Mouse (Mus musculus) liver, embryonic 14.5 days (tissue): Measurements from ENCODE around the gene Zbtb22. TPM values are rescaled to one million over a fixed set of nuclear protein-coding genes. Genes with fewer than 3 reads are reported as not detected.

ENCODE experiments used
- ATAC-seq: fragments of 200-750 bp; cut with Nextera tagmentation; 2 replicates; pipeline ENCODE4 v1.8.0; 2017; ENCODE audit warnings: moderate number of reproducible peaks, mild to moderate bottlenecking, moderate library complexity; ENCODE audit not compliant: insufficient read depth
- DNase-seq, 3 experiments: peaks; one replicate each; pipeline ENCODE4 v3.0.0-alpha.2; 2012 to 2013; ENCODE audit warnings: low read depth in 3 of 3, low spot score in 3 of 3
- H3K27ac ChIP-seq: fragments of 300-500 bp; sonication (generic); 2 replicates; pipeline ENCODE4 v1.5.1; 2014; ENCODE audit warnings: moderate library complexity, mild to moderate bottlenecking, control low read depth, inconsistent platforms
- H3K27me3 ChIP-seq: fragments of 300-500 bp; sonication (generic); 2 replicates; pipeline ENCODE4 v1.6.1; 2014; ENCODE audit warnings: mild to moderate bottlenecking, low read length, moderate library complexity; ENCODE audit not compliant: control insufficient read depth, insufficient read depth
- H3K36me3 ChIP-seq: fragments of 300-500 bp; sonication (generic); replicated peaks from 2 replicates; pipeline ENCODE4 v1.6.1; 2014; ENCODE audit warnings: low read depth; ENCODE audit not compliant: control insufficient read depth, insufficient read depth
- H3K4me1 ChIP-seq, 2 experiments: fragments of 200-500 bp in 1 of 2; fragments of 300-500 bp in 1 of 2; sonication (generic) in 1 of 2; replicated peaks; 2 replicates each; pipeline ENCODE4 v1.6.1; 2012 to 2014; ENCODE audit warnings: antibody characterized with exemption in 1 of 2, inconsistent platforms in 1 of 2, low read length in 1 of 2; ENCODE audit not compliant: control insufficient read depth in 2 of 2, insufficient read depth in 2 of 2
- H3K4me2 ChIP-seq: fragments of 300-500 bp; sonication (generic); 2 replicates; pipeline ENCODE4 v1.6.1; 2014; ENCODE audit warnings: low read depth, mild to moderate bottlenecking, control low read depth, moderate library complexity
- H3K4me3 ChIP-seq, 2 experiments: fragments of 200-500 bp in 1 of 2; fragments of 300-500 bp in 1 of 2; sonication (generic) in 1 of 2; 2 replicates each; pipeline ENCODE4 v1.5.1; 2012 to 2014; ENCODE audit warnings: low read depth in 2 of 2, low read length in 2 of 2, mild to moderate bottlenecking in 2 of 2, control low read depth in 1 of 2, inconsistent platforms in 1 of 2, moderate library complexity in 1 of 2; ENCODE audit not compliant: insufficient read depth in 1 of 2
- H3K9ac ChIP-seq: fragments of 300-500 bp; sonication (generic); replicated peaks from 2 replicates; pipeline ENCODE4 v1.6.1; 2014; ENCODE audit warnings: mild to moderate bottlenecking, control low read depth, moderate library complexity
- H3K9me3 ChIP-seq: fragments of 300-500 bp; sonication (generic); 2 replicates; pipeline ENCODE4 v1.6.1; 2016; ENCODE audit warnings: low read length, mixed read lengths; ENCODE audit not compliant: control insufficient read depth
- CTCF ChIP-seq: IDR thresholded peaks from 2 replicates; pipeline ENCODE4 v1.5.1; 2016; ENCODE audit warnings: antibody characterized with exemption, low read depth, control low read depth
- EP300 ChIP-seq: IDR thresholded peaks from 2 replicates; pipeline ENCODE4 v1.6.1; 2016; ENCODE audit warnings: antibody characterized with exemption, low read depth
- WGBS: fragments of 180-500 bp; shearing (Covaris S2); extraction: QIAGEN DNeasy Blood & Tissue Kit; methylation state at CpG from one replicate; pipeline ENCODE4 v1.1.7; 2014; ENCODE audit not compliant: insufficient replicate concordance; 5-methylcytosine and 5-hydroxymethylcytosine counted together
- polyA plus RNA-seq, 2 experiments: library from polyadenylated mRNA; depleted of rRNA in 1 of 2; stranded (reverse) in 1 of 2; unstranded in 1 of 2; fragments of >200 nt; fragmentation: Nextera tagmentation in 1 of 2; extraction: Ambion mirVana in 1 of 2; gene quantifications; 2 replicates each; pipeline versions ENCODE4 v1.2.1 to v1.2.3; 2012 to 2014

The Zbtb22 gene
- polyA plus RNA-seq, 2 experiments, result 4.8 to 12.1 TPM

- WGBS, result 1% methylated on average over 45 of the region's 45 CpGs
- no peaks in the 10 kb centered on the region for H3K27me3 ChIP-seq
- peak overlapping the region; percentile 83 for H3K27ac ChIP-seq
- no peak; the same call in 1 of the 2 replicates for TF ChIP-seq CTCF
- no peak for TF ChIP-seq EP300
- peak; percentile 9; the same call in 1 of the 2 replicates for ATAC-seq
- peak in 1 of 3 experiments; percentile 71 for DNase-seq
- peak overlapping the region; percentile 100 for H3K4me2 ChIP-seq
- H3K9ac ChIP-seq, result peak overlapping the region; percentile 79
- peak overlapping the region; percentile 74 to 88 for H3K4me3 ChIP-seq
- H3K4me1 ChIP-seq, result peaks cover 2 to 4% of the 10 kb centered on the region in 2 experiments; a peak in 2 of 4 replicates
- H3K9me3 ChIP-seq, result no peaks in the 10 kb centered on the region
- peaks cover 2% of the 10 kb centered on the region; the same call in 1 of the 2 replicates for H3K36me3 ChIP-seq
Measured at GRCm38 (mm10) chr17:33930280-33931158, 14.8 kb downstream of the Zbtb22 start.

- H3K9me3 ChIP-seq, result no peaks in the 10 kb centered on the region
- 46% methylated on average over 18 of the region's 18 CpGs for WGBS
- H3K36me3 ChIP-seq, result peaks cover 2% of the 10 kb centered on the region; the same call in 1 of the 2 replicates
- DNase-seq (no peak), ATAC-seq (no peak)
- no peak overlapping the region; the same call in 1 of the 2 replicates for H3K27ac ChIP-seq
- no peak overlapping the region; the same call in none of the 2 replicates for H3K9ac ChIP-seq
- no peaks in the 10 kb centered on the region for H3K27me3 ChIP-seq
- H3K4me1 ChIP-seq, result peaks cover 2 to 4% of the 10 kb centered on the region in 2 experiments; a peak in 2 of 4 replicates
- TF ChIP-seq CTCF, result no peak
- TF ChIP-seq EP300, result no peak
- peak overlapping the region; percentile 74 to 88; a peak in 3 of 4 replicates for H3K4me3 ChIP-seq
- peak overlapping the region; percentile 100 for H3K4me2 ChIP-seq
Measured at GRCm38 (mm10) chr17:33931159-33931866, 15.6 kb downstream of the Zbtb22 start.

- Histone ChIP-seq H3K9ac (no peak overlapping the region), H3K36me3 (peaks cover 2% of the 10 kb centered on the region), H3K4me1 (peaks cover 2 to 4% of the 10 kb centered on the region in 2 experiments; a peak in 2 of 4 replicates), H3K27ac (no peak overlapping the region), H3K9me3 (no peaks in the 10 kb centered on the region), H3K4me2 (no peak overlapping the region), H3K4me3 (no peak overlapping the region), H3K27me3 (no peaks in the 10 kb centered on the region)
- no peak for TF ChIP-seq EP300
- no peak for TF ChIP-seq CTCF
- ATAC-seq, result no peak
- no peak for DNase-seq
- WGBS, result 89% methylated on average over 11 of the region's 11 CpGs
Measured at GRCm38 (mm10) chr17:33931947-33932346, 16.2 kb downstream of the Zbtb22 start.

DNA sequence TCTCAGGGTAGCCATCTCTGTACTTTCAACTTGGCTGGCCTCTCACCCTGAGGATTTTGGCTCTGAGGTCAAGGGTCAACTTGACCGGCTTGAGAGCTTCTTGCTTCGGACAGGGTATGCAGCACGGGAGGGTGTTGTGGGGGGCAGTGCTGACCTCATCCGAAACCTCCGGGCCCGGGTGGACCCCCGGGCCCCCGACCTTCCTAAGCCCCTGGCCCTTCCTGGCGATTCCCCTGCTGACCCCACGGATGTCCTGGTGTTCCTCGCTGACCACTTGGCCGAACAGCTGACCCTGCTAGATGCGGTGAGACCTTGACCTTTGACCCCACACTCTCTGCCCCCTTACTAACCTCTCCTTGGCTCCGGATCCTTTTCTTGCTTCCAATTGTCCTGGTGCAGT, 16.7 kb downstream of the Zbtb22 start:
- Histone ChIP-seq H3K4me1 (peaks cover 2 to 4% of the 10 kb centered on the region in 2 experiments; a peak in 2 of 4 replicates), H3K27ac (no peak overlapping the region), H3K27me3 (no peaks in the 10 kb centered on the region), H3K36me3 (peaks cover 2% of the 10 kb centered on the region), H3K4me3 (no peak overlapping the region), H3K9ac (no peak overlapping the region), H3K4me2 (no peak overlapping the region), H3K9me3 (no peaks in the 10 kb centered on the region)
- TF ChIP-seq EP300, result no peak
- no peak for TF ChIP-seq CTCF
- WGBS, result 79% methylated on average over 14 of the region's 14 CpGs
- no peak for DNase-seq
- ATAC-seq, result no peak
